8 mouse cellular contexts compared by ENCODE assay signal in genomic region chr7:4739544-4740275, GRCm38 (mm10). TPM values are rescaled to one million over a fixed set of nuclear protein-coding genes. Genes with fewer than 3 reads are reported as not detected.
DNase-seq lines count a peak whose midpoint lies in the region; ATAC-seq and TF ChIP-seq lines count a peak whose summit lies in the region.

Gene Kmt5c (plus strand): TSS chr7:4740115.

- WGBS in hindbrain, embryonic 10.5 days = under 1% methylated on average over 39 of the region's 44 CpGs
- WGBS in lung, postnatal 0 days = 1% methylated on average over 31 of the region's 44 CpGs

- DNase-seq in MN1 (ENCODE audit: low spot score) = peak; percentile 99
- peak; percentile 100 for DNase-seq in cerebellum, adult 9-10 months
- DNase-seq in hindbrain, embryonic 10.5 days (ENCODE audit: low spot score) = peak; percentile 97
- peak; percentile 100 for DNase-seq in layer of hippocampus, adult 9-11 months
- DNase-seq in lung, postnatal 0 days (ENCODE audit: low spot score) = peak; percentile 100
- peak; percentile 93 for DNase-seq in ovary, postnatal 14 days (ENCODE audit: low spot score)
- peak; percentile 95 for DNase-seq in thymus, postnatal 14 days

- H3K36me3 ChIP-seq in hindbrain, embryonic 10.5 days = peaks cover 29% of the 10 kb centered on the region
- H3K36me3 ChIP-seq in lung, postnatal 0 days (ENCODE audit: insufficient read depth, low read length) = no peaks in the 10 kb centered on the region; the same call in 1 of the 2 replicates

- ATAC-seq in frontal cortex, adult (ENCODE audit: low TSS enrichment) = peak; percentile 95
- ATAC-seq in lung, postnatal 0 days = peak; percentile 96

- H3K27ac ChIP-seq in hindbrain, embryonic 10.5 days = peak within 1 kb of the TSS; percentile 97
- H3K27ac ChIP-seq in lung, postnatal 0 days (ENCODE audit: low read length) = peak within 1 kb of the TSS; percentile 89

- no peaks in the 10 kb centered on the region for H3K9me3 ChIP-seq in hindbrain, embryonic 10.5 days
- H3K9me3 ChIP-seq in lung, postnatal 0 days (ENCODE audit: low read length) = no peaks in the 10 kb centered on the region

- H3K4me2 ChIP-seq in lung, postnatal 0 days (replicated peaks; ENCODE audit: low read depth, low read length) = peak within 1 kb of the TSS; percentile 69

- no peaks in the 10 kb centered on the region for H3K27me3 ChIP-seq in hindbrain, embryonic 10.5 days (ENCODE audit: insufficient read depth, poor library complexity, severe bottlenecking)
- no peaks in the 10 kb centered on the region for H3K27me3 ChIP-seq in lung, postnatal 0 days (replicated peaks; ENCODE audit: insufficient read depth, low read length)

- peak; percentile 62 for TF ChIP-seq CTCF in lung, postnatal 0 days (IDR thresholded peaks at IDR 0.05)

- H3K4me1 ChIP-seq in hindbrain, embryonic 10.5 days (replicated peaks) = peaks cover 39% of the 10 kb centered on the region
- H3K4me1 ChIP-seq in lung, postnatal 0 days (ENCODE audit: insufficient read depth, low read depth, low read length) = peaks cover 9% of the 10 kb centered on the region; the same call in 1 of the 2 replicates

- H3K9ac ChIP-seq in lung, postnatal 0 days (replicated peaks; ENCODE audit: low read depth) = peak within 1 kb of the TSS; percentile 71

- peak within 1 kb of the TSS; percentile 79 for H3K4me3 ChIP-seq in hindbrain, embryonic 10.5 days
- H3K4me3 ChIP-seq in lung, postnatal 0 days (ENCODE audit: low read depth, low read length) = peak within 1 kb of the TSS; percentile 71

- peak; percentile 90 for TF ChIP-seq EP300 in lung, postnatal 0 days (IDR thresholded peaks at IDR 0.05)

RNA-seq across cellular contexts. Expression of gene Kmt5c, which starts in this region (rescaled TPM):
- 94.8 and 106 TPM in 2 replicates for polyA plus RNA-seq in hindbrain, embryonic 10.5 days (2016; fragmentation: Nextera tagmentation; extraction: Ambion mirVana)
- 31.9 and 34.4 TPM in 2 replicates for polyA plus RNA-seq in lung, postnatal 0 days (2015; fragmentation: Nextera tagmentation; extraction: Ambion mirVana)

Comparison
In these comparisons a context has a peak if more than half of its experiments do, and no peak if none do; other contexts are left out.
1. Peak in every context shown above with its lines: DNase-seq, ATAC-seq, H3K4me3 ChIP-seq and H3K27ac ChIP-seq.